Mouse (Mus musculus) small intestine, adult 2 months (tissue): ENCODE measurements around the gene Nrp1.

Experiments used
- CTCF ChIP-seq: fragments of 200-500 bp; IDR thresholded peaks from 2 replicates; pipeline ENCODE4 v1.5.1; 2012; ENCODE audit warnings: low read depth, mild to moderate bottlenecking, control low read depth, inconsistent platforms, low read length, moderate library complexity, mixed read lengths; ENCODE audit not compliant: insufficient replicate concordance, insufficient read length; ENCODE audit errors: extremely low read depth
- POLR2A ChIP-seq: fragments of 200-500 bp; IDR thresholded peaks from 2 replicates; pipeline ENCODE4 v1.6.1; 2012; ENCODE audit warnings: low read depth, mild to moderate bottlenecking, control low read depth, inconsistent platforms, low read length, moderate library complexity

DNA sequence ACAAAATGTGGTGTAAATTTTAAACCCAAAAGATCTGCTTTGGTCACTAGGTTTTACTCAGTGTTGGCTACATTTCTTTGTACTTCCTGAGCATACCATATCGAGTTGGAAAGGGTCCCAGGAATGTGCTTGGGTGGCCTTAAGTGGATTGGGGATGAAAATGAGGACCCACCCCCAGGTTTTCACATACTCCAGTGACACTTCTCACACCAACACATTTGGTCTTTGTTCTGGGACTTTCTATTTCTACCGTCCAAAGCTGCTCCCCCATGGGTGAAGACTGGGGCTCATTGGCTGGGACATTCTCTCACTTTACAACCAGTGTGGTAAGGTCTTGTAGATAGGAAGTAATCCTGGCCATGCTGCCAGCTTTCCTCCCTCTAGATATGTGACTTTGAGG is 111.7 kb downstream of the Nrp1 start:
- TF ChIP-seq CTCF, result no peak
- no peak for TF ChIP-seq POLR2A
